Mouse (Mus musculus) neutrophil, adult 5-6 weeks (primary cell): ENCODE results near the gene Zfp831. TPM values are rescaled to one million over a fixed set of nuclear protein-coding genes. Genes with fewer than 3 reads are reported as not detected.

ENCODE experiments used
- ATAC-seq: fragments of 151-379, 151-347 bp; 2 replicates; pipeline ENCODE4 v1.8.0; 2017; ENCODE audit warnings: mild to moderate bottlenecking, moderate TSS enrichment; ENCODE audit not compliant: insufficient number of reproducible peaks, poor library complexity, low FRiP score, severe bottlenecking; ENCODE audit errors: extremely low read depth
- total RNA-seq: library from RNA; stranded (forward); fragments of 200-1000 nt; gene quantifications from 2 replicates; pipeline ENCODE4 v1.2.3, GENCODE M21; 2017

Gene Zfp831
- 55.4 and 55.9 TPM in 2 replicates for total RNA-seq

GRCm38 (mm10) chr2:174643448-174644144 is at the start of gene Zfp831:
Gene Zfp831 (plus strand): TSS chr2:174643534.
- ATAC-seq = no peak

DNA sequence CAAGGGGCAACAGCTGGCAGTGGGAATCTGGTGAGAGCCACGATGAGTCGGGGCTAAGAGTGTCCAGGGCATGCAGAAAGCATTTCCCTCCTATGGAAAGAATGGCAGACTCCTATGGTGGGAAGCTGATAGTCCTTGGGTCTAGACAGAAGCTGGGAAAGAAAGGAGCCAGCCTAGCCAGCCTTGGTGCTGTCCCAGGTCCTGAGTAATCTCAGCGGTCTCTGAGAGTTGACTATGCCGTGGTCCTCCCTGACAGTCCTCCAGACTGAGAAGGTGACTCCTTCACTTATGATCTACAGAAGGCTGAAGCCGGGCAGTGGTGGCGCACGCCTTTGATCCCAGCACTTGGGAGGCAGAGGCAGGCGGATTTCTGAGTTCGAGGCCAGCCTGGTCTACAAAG is 48.4 kb upstream of the Zfp831 start:
- no peak for ATAC-seq

DNA sequence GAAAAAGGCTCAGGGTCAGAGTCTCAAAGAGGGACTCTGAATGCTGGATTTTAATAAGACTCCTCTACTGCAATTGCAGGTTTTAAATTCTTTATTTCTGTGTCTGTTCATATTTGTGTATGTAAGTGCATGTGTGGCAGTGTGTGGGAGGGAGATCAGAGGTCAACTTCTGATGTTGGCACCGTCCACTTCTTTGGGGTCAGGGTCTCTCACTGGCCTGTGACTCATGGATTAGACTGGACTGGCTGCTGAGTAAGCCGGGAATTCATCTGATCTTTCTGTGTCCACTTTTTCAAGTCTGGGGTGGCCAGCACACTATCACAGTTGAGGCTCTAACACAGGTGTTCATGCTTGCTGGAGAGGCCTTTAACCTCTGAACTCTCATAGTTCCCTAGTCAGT is 47.7 kb upstream of the Zfp831 start:
- no peak for ATAC-seq

GRCm38 (mm10) chr2:174596457-174596856 is 46.9 kb upstream of the Zfp831 start:
- no peak for ATAC-seq

- ATAC-seq = no peak
These were observed 44.9 kb upstream of the Zfp831 start for GRCm38 (mm10) chr2:174598451-174598850.

DNA sequence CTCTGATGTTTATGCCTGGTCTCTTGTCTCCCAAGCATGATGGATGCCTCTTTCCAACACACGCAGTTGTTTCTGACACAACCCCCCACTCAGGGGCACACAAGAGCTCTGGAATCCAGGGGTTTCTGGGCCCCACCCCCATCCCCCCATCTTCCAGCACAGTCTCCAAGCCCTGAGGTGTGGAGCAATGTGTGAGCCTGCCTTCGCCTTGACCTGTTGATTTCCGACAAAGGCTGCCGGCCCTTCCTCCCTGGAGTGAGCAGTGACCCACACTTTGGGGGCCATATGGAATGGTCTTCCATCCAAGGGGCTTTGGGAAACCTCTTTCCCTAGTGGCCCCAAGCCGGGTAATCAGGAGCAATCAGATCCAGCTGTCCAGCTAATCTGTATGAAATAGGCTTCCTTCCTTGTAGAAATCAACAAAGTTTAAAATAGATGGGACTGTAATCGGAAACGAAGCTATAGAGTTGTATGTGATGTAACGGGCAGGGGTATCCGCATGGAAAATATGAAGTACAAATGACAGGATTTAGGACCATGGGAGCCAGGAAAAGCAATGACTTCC is 44.2 kb upstream of the Zfp831 start:
- no peak for ATAC-seq

DNA sequence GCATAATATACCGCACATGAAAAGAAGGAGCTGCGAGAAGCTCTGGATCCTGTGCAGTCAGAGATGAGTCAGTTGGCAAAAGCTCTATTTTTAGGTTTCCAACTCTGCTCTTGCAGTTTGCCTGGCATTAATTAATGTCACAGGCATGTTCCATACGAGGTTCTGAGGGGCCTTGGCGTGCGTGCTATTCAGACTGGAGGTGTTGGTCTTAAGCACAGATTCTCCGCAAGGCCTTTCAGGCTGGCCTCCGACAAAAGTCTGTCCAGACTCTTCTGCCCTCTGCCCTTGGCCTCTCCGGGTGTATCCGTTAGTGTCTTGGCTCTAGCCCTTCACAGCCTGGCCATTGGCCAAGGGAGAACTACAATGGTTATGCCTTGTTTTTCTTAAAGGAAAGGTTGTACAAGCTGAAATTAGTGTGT is 43.5 kb upstream of the Zfp831 start:
- no peak for ATAC-seq

DNA sequence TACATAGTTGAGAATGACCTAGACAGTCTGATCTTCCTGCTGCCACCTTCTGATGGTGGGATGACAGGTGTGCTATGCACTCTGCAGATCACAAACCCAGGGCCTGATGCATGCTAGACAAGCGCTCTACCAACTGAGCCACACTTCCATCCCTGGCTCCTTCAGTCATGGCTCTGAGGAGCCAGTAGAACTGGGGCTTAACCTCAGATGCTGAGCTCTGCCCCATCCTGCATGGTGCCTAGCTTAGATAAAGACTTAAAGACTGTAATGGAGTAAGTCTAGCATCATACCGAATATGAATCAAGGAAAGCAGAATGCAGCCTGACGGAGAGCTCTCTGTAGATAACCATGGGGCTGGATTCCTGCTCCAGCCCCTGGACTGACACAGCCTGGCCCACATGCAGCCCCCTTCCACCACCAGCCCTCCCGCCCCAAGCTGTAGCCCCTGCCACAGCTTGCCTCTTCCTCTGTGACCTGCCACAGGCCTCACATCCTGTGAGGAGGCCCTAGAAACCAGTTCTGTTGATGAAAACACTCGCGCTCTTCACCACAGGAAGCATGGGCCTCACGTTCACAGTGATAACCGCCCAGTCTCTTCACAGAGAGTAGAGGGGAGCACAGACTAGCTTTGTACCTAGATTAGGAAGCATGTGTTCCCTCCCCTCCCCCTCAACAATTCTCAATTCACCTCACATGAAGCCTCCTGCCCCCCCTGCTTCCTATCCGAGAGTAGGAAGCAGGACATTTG is 41.2 kb upstream of the Zfp831 start:
- ATAC-seq = peak; percentile 92

DNA sequence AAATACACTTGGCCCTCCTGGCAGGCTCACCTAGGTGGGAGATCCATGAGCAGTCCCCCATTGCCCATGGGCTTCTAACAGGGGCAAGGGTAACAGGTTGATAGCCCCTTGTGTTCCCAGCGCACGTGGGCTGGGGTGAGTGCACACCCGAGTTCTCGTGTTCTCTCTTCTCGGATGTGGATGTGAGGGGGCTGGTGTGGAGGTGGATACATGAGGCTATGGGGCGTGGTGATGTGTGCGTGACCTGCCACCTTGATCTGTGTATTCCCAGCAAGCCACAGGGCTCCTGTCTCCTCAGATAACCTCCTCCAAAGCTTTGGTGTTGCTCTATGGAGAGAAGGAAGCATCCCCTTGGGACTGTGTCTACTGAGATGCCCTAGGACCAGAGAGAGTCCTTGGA is 40.0 kb upstream of the Zfp831 start:
- no peak for ATAC-seq

DNA sequence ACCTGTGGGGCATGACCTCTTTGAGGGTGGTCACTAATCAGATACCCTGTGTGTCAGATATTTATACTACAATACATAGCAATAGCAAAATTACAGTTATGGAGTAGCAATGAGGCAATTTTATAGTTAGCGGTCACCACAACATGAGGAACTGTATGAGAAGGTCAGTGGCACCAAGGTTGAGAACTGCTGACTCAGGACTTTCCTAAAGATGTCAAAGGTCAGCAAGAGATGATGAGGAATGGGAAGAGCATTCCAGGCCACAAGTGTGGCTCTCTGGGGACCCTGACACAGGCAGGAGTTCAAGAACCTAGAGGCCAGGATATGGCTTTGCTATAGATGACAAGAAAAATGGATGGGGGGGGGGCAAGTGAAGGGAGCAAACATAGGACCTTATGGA is 38.3 kb upstream of the Zfp831 start:
- no peak for ATAC-seq

DNA sequence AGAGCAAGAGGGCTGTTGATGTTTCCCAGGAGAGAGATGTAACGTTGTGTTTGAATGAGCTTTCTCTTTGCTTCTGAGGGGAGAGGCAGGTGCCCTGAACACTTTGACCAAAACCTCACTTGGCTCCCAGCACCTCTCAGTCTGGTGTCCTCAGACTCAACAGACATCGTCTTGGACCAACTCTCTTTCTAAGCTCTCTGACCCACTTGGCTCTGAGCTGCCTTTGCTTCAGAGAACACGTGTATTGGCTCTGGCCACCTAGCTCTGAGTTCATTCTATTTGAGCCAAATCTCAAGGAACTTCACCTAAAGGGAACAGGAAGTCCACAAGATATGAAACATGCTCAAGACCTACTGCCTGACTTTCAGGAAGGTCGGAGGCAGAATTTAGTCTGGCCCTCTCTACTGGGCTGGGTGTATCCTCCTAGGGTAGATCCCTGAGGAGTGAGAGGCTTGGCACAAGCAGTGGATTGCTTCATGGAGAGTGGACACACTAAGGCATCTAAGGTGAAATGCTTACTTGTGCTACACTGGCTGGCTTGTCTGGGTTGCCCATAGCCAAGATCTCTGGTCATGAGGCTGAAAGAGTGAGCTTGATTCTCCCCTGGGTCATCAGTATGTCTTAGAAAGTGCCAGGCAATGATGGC is 37.8 kb upstream of the Zfp831 start:
- no peak for ATAC-seq

- ATAC-seq = no peak
These were observed 37.0 kb upstream of the Zfp831 start for GRCm38 (mm10) chr2:174606376-174606775.

- ATAC-seq = no peak
These were observed 33.4 kb upstream of the Zfp831 start for GRCm38 (mm10) chr2:174609892-174610291.

- no peak for ATAC-seq
These were observed 30.8 kb upstream of the Zfp831 start for GRCm38 (mm10) chr2:174612386-174613063.

DNA sequence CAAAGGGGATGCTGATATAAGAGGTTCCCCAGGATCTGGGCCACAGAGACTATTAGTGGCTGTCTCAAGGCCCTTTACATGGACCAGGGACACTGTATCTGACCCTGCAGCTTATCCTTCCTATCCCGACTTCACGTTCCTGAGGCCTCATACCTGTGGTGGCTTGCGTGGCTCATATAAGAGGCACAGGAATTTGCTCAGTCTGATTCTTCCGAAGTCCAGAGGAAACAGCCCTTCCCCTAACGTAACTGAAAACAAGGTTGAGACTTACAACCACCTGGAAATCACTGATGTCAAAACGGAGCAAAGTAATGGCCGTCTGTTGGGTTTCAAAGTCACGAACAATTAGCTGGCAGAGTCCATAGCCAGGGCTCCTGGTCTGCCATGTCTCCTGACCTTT is 30.1 kb upstream of the Zfp831 start:
- ATAC-seq = no peak

DNA sequence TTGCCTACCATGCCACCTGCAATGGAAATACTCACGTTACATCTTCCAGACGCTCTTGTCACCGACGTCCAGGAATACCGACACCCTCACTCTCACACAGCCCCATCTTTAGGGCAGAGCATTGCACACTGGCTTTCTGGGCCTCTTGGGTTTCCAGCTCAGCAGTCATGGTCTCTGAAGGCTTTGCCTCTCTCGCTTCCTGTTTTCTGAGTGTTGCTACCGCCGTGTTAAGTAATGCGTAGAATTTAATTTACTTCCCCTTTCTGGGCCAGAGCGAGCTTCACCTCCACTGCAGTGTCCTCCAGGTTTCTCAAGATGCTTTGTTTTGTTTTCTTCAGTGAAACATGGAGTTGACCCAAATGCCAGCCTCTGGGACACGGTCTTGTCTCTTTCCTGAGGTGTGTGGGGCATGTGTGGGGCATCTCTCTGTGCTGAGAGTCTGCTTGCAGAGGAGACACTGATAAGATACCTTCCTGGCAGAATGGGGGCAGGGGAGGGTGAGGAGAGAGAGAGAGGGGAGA is 29.4 kb upstream of the Zfp831 start:
- ATAC-seq = peak; percentile 92

- no peak for ATAC-seq
These were observed 21.5 kb upstream of the Zfp831 start for GRCm38 (mm10) chr2:174621881-174622280.

DNA sequence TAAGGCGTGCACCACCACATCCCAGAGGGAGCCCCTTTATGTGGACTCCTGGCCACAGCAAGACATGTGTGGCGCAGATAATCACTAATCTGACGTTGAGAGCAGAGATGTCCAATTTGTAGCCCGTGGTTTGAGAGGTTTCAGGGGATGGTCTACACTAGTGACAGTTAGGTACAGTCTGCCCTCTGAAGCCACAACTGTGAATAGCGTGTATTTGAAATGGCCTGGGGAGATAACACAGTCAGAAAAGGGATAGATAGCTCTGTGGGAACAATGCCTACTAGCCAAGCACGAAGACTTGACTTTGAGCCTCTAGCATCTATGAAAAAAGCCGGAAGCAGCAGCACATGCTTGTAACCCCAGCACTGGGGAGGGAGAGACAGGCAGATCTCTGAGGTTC is 18.9 kb upstream of the Zfp831 start:
- ATAC-seq = no peak

GRCm38 (mm10) chr2:174627021-174627420 is 16.3 kb upstream of the Zfp831 start:
- no peak for ATAC-seq
